Comparison of ENCODE assay signal across 15 mouse cellular contexts in the genomic region with DNA sequence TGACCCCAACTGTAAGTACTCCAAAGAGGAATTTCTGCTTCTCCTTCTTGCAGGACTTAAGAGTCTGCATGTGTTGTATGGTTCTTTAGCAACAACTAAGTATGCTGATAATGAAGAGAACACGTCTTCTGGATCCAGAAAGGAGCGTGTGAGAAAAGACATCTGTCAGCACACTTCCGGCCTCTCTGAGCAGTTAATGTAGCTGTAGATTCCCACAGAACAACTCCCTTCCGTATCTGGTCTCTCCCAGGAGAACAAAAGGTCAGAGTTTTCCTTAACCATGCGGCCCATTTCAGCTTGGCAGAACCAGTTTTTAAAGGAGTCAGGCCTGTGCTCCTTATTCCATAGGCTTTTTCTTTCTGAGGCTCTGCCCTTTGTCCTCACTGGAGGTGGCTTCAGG.
DNase-seq lines count a peak whose midpoint lies in the region; ATAC-seq and TF ChIP-seq lines count a peak whose summit lies in the region.
"Had no signal": no experiment of that assay in that cellular context is flagged by ENCODE, and none has a peak within 500 bp of the region (broad histone marks: within the 10 kb centered on the region; RNA-seq: fewer than 3 reads in every experiment).

No protein-coding gene starts in this region.

- H3K27ac ChIP-seq in heart, embryonic 10.5 days = peak overlapping the region; percentile 23
- peak overlapping the region; percentile 49 for H3K27ac ChIP-seq in heart, postnatal 0 days (ENCODE audit: low read depth)
- peak overlapping the region; percentile 43 for H3K27ac ChIP-seq in kidney, postnatal 0 days
- H3K27ac ChIP-seq in small intestine, adult 2 months (ENCODE audit: insufficient read depth, low read depth, low read length) = 0 out of 2 replicates have a peak overlapping the region, but pooled peaks have one; percentile 1
- H3K27ac ChIP-seq: embryonic facial prominence, embryonic 13.5 days; forebrain, embryonic 12.5 days; hindbrain, embryonic 15.5 days; layer of hippocampus, adult 2 months; limb, embryonic 12.5 days; lung, embryonic 15.5 days had no signal

- H3K36me3 ChIP-seq in heart, embryonic 10.5 days = no peaks in the 10 kb centered on the region
- no peaks in the 10 kb centered on the region for H3K36me3 ChIP-seq in heart, postnatal 0 days (replicated peaks; ENCODE audit: control insufficient read depth, insufficient read depth, low read length)
- H3K36me3 ChIP-seq in kidney, postnatal 0 days (ENCODE audit: insufficient read depth, low read length) = no peaks in the 10 kb centered on the region
- no peaks in the 10 kb centered on the region for H3K36me3 ChIP-seq in small intestine, adult 2 months (ENCODE audit: control insufficient read depth, insufficient read depth, low read length)
- H3K36me3 ChIP-seq: embryonic facial prominence, embryonic 13.5 days; forebrain, embryonic 12.5 days; hindbrain, embryonic 15.5 days; limb, embryonic 12.5 days; lung, embryonic 15.5 days had no signal

- no peak for DNase-seq in heart, embryonic 10.5 days (ENCODE audit: low spot score)
- peak; percentile 51 for DNase-seq in heart, postnatal 0 days (ENCODE audit: low spot score)
- peak; percentile 81 for DNase-seq in kidney, postnatal 0 days (ENCODE audit: low spot score)
- DNase-seq in layer of hippocampus, postnatal 36 days = no peak
- no peak for DNase-seq in natural killer cell, adult 2 months (ENCODE audit: low spot score in 2 of 2)
- DNase-seq in layer of hippocampus, postnatal 10 days (ENCODE audit: low spot score in 2 of 2) = no peak
- DNase-seq: cerebellum, postnatal 14 days; gastrocnemius, postnatal 10 days had no signal

- H3K27me3 ChIP-seq in heart, embryonic 10.5 days (ENCODE audit: insufficient read depth, poor library complexity, severe bottlenecking) = no peaks in the 10 kb centered on the region
- H3K27me3 ChIP-seq in heart, postnatal 0 days (ENCODE audit: control insufficient read depth, insufficient read depth, low read length) = no peaks in the 10 kb centered on the region
- H3K27me3 ChIP-seq in kidney, postnatal 0 days (ENCODE audit: insufficient read depth, low read length) = no peaks in the 10 kb centered on the region
- H3K27me3 ChIP-seq in small intestine, adult 2 months (ENCODE audit: control insufficient read depth, insufficient read depth, low read length) = no peaks in the 10 kb centered on the region
- H3K27me3 ChIP-seq: embryonic facial prominence, embryonic 13.5 days; forebrain, embryonic 12.5 days; hindbrain, embryonic 15.5 days; limb, embryonic 12.5 days; lung, embryonic 15.5 days had no signal

- H3K4me2 ChIP-seq in heart, postnatal 0 days (ENCODE audit: low read depth, low read length) = no peak overlapping the region
- H3K4me2 ChIP-seq in kidney, postnatal 0 days (ENCODE audit: low read length) = no peak overlapping the region
- H3K4me2 ChIP-seq: embryonic facial prominence, embryonic 13.5 days; forebrain, embryonic 12.5 days; hindbrain, embryonic 15.5 days; limb, embryonic 12.5 days; lung, embryonic 15.5 days had no signal

- ATAC-seq in heart, postnatal 0 days (ENCODE audit: insufficient read depth, low read depth) = peak; percentile 52; the same call in 1 of the 2 replicates
- no peak for ATAC-seq in kidney, postnatal 0 days (replicated peaks; ENCODE audit: low FRiP score, low read depth)

- no peak for TF ChIP-seq POLR2A in small intestine, adult 2 months (IDR thresholded peaks at IDR 0.05; ENCODE audit: low read depth, low read length)

- H3K4me1 ChIP-seq in heart, embryonic 10.5 days = peaks cover 34% of the 10 kb centered on the region
- peaks cover 18% of the 10 kb centered on the region; the same call in 1 of the 2 replicates for H3K4me1 ChIP-seq in heart, postnatal 0 days (ENCODE audit: control insufficient read depth, insufficient read depth)
- no peaks in the 10 kb centered on the region; the same call in 1 of the 2 replicates for H3K4me1 ChIP-seq in kidney, postnatal 0 days (replicated peaks; ENCODE audit: insufficient read depth, low read length)
- no peaks in the 10 kb centered on the region for H3K4me1 ChIP-seq in small intestine, adult 2 months (ENCODE audit: control insufficient read depth, insufficient read depth, insufficient read length, low read length)
- H3K4me1 ChIP-seq: hindbrain, embryonic 15.5 days; limb, embryonic 12.5 days had no signal

- WGBS in heart, embryonic 10.5 days = 46% methylated on average over 5 of the region's 5 CpGs
- 27% methylated on average over 5 of the region's 5 CpGs for WGBS in heart, postnatal 0 days
- WGBS in kidney, postnatal 0 days = 60% methylated on average over 5 of the region's 5 CpGs
- 73% methylated on average over 5 of the region's 5 CpGs for WGBS in small intestine, adult 2 months

- 0 out of 2 replicates have a peak, but pooled peaks have one; percentile 33 for TF ChIP-seq EP300 in heart, postnatal 0 days (IDR thresholded peaks at IDR 0.05; ENCODE audit: low read depth)

- H3K4me3 ChIP-seq in heart, embryonic 10.5 days = no peak overlapping the region
- H3K4me3 ChIP-seq in heart, postnatal 0 days (ENCODE audit: low read depth, low read length) = no peak overlapping the region
- no peak overlapping the region for H3K4me3 ChIP-seq in kidney, postnatal 0 days (replicated peaks; ENCODE audit: low read depth, low read length)
- H3K4me3 ChIP-seq in small intestine, adult 2 months (ENCODE audit: low read depth, low read length) = no peak overlapping the region
- H3K4me3 ChIP-seq: embryonic facial prominence, embryonic 13.5 days; forebrain, embryonic 12.5 days; hindbrain, embryonic 15.5 days; layer of hippocampus, adult 2 months; limb, embryonic 12.5 days; lung, embryonic 15.5 days had no signal

- no peak overlapping the region for H3K9ac ChIP-seq in heart, postnatal 0 days (replicated peaks; ENCODE audit: low read depth, low read length)
- no peak overlapping the region for H3K9ac ChIP-seq in kidney, postnatal 0 days (ENCODE audit: low read depth, low read length)
- H3K9ac ChIP-seq: embryonic facial prominence, embryonic 13.5 days; forebrain, embryonic 12.5 days; hindbrain, embryonic 15.5 days; limb, embryonic 12.5 days; lung, embryonic 15.5 days had no signal

- H3K9me3 ChIP-seq in heart, embryonic 10.5 days = no peaks in the 10 kb centered on the region
- no peaks in the 10 kb centered on the region for H3K9me3 ChIP-seq in heart, postnatal 0 days (replicated peaks; ENCODE audit: control insufficient read depth, low read length)
- H3K9me3 ChIP-seq in kidney, postnatal 0 days (replicated peaks; ENCODE audit: low read length) = no peaks in the 10 kb centered on the region
- H3K9me3 ChIP-seq: embryonic facial prominence, embryonic 13.5 days; forebrain, embryonic 12.5 days; hindbrain, embryonic 15.5 days; limb, embryonic 12.5 days; lung, embryonic 15.5 days had no signal

- TF ChIP-seq CTCF in heart, postnatal 0 days (IDR thresholded peaks at IDR 0.05; ENCODE audit: low read depth) = no peak
- TF ChIP-seq CTCF in kidney, postnatal 0 days (IDR thresholded peaks at IDR 0.05; ENCODE audit: low read depth) = no peak
- TF ChIP-seq CTCF in small intestine, adult 2 months (IDR thresholded peaks at IDR 0.05; ENCODE audit: extremely low read depth, insufficient read length, insufficient replicate concordance, low read depth, low read length) = no peak

Comparison
In these comparisons a context has a peak if more than half of its experiments do, and no peak if none do; other contexts are left out.
1. DNase-seq: peak in heart, postnatal 0 days (single experiment) and kidney, postnatal 0 days (single experiment); none in heart, embryonic 10.5 days (single experiment), layer of hippocampus, postnatal 36 days (0 of 2), natural killer cell, adult 2 months (0 of 2) and layer of hippocampus, postnatal 10 days (0 of 2).
2. Peak in every context shown above with its lines, with median percentiles within 50 percentile points of each other: H3K27ac ChIP-seq.